31 mouse cellular contexts compared by ENCODE assay signal in the genomic region with DNA sequence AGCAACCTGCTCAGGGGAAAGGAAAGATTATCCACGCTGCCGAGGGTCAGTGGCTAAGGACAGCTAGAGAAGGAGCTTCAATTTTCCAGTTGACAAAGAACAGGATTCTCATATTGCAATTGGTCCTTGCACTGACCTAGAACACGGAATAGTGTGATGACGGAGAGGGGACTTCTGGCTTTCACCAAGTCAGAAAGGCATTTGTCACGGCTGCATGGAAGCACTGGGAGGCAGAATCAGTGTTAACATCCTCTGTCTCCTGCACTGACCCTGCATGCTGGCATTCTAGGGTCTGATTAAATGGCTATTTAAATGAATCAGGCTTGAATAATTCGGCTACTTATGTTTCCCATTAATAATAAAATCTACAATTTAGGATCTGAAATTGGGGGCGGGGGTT.
DNase-seq lines count a peak whose midpoint lies in the region; ATAC-seq lines count a peak whose summit lies in the region.
"Had no signal": no experiment of that assay in that cellular context is flagged by ENCODE, and none has a peak within 500 bp of the region (broad histone marks: within the 10 kb centered on the region; RNA-seq: fewer than 3 reads in every experiment).

No protein-coding gene starts in this region.

- no peak overlapping the region for H3K4me2 ChIP-seq in embryonic facial prominence, embryonic 11.5 days (ENCODE audit: low read depth, low read length)
- H3K4me2 ChIP-seq in hindbrain, embryonic 12.5 days (replicated peaks): no peak overlapping the region
- H3K4me2 ChIP-seq in neural tube, embryonic 11.5 days (ENCODE audit: low read depth): no peak overlapping the region
- H3K4me2 ChIP-seq in neural tube, embryonic 14.5 days (ENCODE audit: low read depth, low read length): no peak overlapping the region
- H3K4me2 ChIP-seq: embryonic facial prominence, embryonic 12.5 days; heart, embryonic 15.5 days; limb, embryonic 15.5 days; liver, embryonic 13.5 days had no signal

- H3K9ac ChIP-seq in embryonic facial prominence, embryonic 11.5 days (replicated peaks; ENCODE audit: low read length): no peak overlapping the region
- no peak overlapping the region for H3K9ac ChIP-seq in hindbrain, embryonic 12.5 days
- no peak overlapping the region for H3K9ac ChIP-seq in neural tube, embryonic 11.5 days (ENCODE audit: low read length)
- no peak overlapping the region for H3K9ac ChIP-seq in neural tube, embryonic 14.5 days (replicated peaks; ENCODE audit: low read depth, low read length)
- H3K9ac ChIP-seq: embryonic facial prominence, embryonic 12.5 days; heart, embryonic 15.5 days; limb, embryonic 15.5 days; liver, embryonic 13.5 days had no signal

- no peaks in the 10 kb centered on the region for H3K27me3 ChIP-seq in embryonic facial prominence, embryonic 11.5 days (ENCODE audit: control insufficient read depth, insufficient read depth, low read length)
- H3K27me3 ChIP-seq in embryonic facial prominence, embryonic 10.5 days (replicated peaks; ENCODE audit: low read depth, poor library complexity, severe bottlenecking): no peaks in the 10 kb centered on the region
- no peaks in the 10 kb centered on the region for H3K27me3 ChIP-seq in hindbrain, embryonic 12.5 days
- H3K27me3 ChIP-seq in hindbrain, embryonic 10.5 days (ENCODE audit: insufficient read depth, poor library complexity, severe bottlenecking): no peaks in the 10 kb centered on the region
- H3K27me3 ChIP-seq in neural tube, embryonic 11.5 days (ENCODE audit: control insufficient read depth, insufficient read depth, low read length): no peaks in the 10 kb centered on the region
- no peaks in the 10 kb centered on the region for H3K27me3 ChIP-seq in neural tube, embryonic 14.5 days (ENCODE audit: control insufficient read depth, insufficient read depth, low read length)
- H3K27me3 ChIP-seq: CH12.LX; embryonic facial prominence, embryonic 12.5 days; heart, embryonic 15.5 days; limb, embryonic 15.5 days; liver, embryonic 13.5 days had no signal

- no peaks in the 10 kb centered on the region for H3K9me3 ChIP-seq in embryonic facial prominence, embryonic 11.5 days (replicated peaks; ENCODE audit: control insufficient read depth, low read length)
- H3K9me3 ChIP-seq in embryonic facial prominence, embryonic 10.5 days: no peaks in the 10 kb centered on the region
- H3K9me3 ChIP-seq in hindbrain, embryonic 12.5 days (replicated peaks): no peaks in the 10 kb centered on the region
- no peaks in the 10 kb centered on the region for H3K9me3 ChIP-seq in hindbrain, embryonic 10.5 days
- H3K9me3 ChIP-seq in neural tube, embryonic 11.5 days (ENCODE audit: control insufficient read depth, low read length): no peaks in the 10 kb centered on the region
- no peaks in the 10 kb centered on the region for H3K9me3 ChIP-seq in neural tube, embryonic 14.5 days (ENCODE audit: control insufficient read depth, low read length)
- H3K9me3 ChIP-seq: embryonic facial prominence, embryonic 12.5 days; heart, embryonic 15.5 days; limb, embryonic 15.5 days; liver, embryonic 13.5 days had no signal

- ATAC-seq in embryonic facial prominence, embryonic 11.5 days (replicated peaks; ENCODE audit: insufficient number of reproducible peaks, low FRiP score, low TSS enrichment, low read depth): no peak
- ATAC-seq in hindbrain, embryonic 12.5 days (ENCODE audit: low FRiP score): peak; percentile 42
- ATAC-seq in neural tube, embryonic 11.5 days (ENCODE audit: insufficient read depth, low FRiP score, low TSS enrichment): 0 out of 2 replicates have a peak, but pooled peaks have one; percentile 31
- peak; percentile 13; the same call in 1 of the 2 replicates for ATAC-seq in neural tube, embryonic 14.5 days (ENCODE audit: low read depth)
- ATAC-seq: activated CD4-positive, CD25-positive, alpha-beta regulatory T cell, adult 4 months; forebrain, embryonic 16.5 days; intestine, postnatal 0 days had no signal

- no peaks in the 10 kb centered on the region for H3K36me3 ChIP-seq in embryonic facial prominence, embryonic 11.5 days (replicated peaks; ENCODE audit: control insufficient read depth, insufficient read depth, low read depth, low read length)
- H3K36me3 ChIP-seq in embryonic facial prominence, embryonic 10.5 days (replicated peaks): no peaks in the 10 kb centered on the region
- H3K36me3 ChIP-seq in hindbrain, embryonic 12.5 days: no peaks in the 10 kb centered on the region
- no peaks in the 10 kb centered on the region for H3K36me3 ChIP-seq in hindbrain, embryonic 10.5 days
- H3K36me3 ChIP-seq in neural tube, embryonic 11.5 days (ENCODE audit: control insufficient read depth, insufficient read depth, low read length): no peaks in the 10 kb centered on the region
- H3K36me3 ChIP-seq in neural tube, embryonic 14.5 days (ENCODE audit: control insufficient read depth, insufficient read depth, low read length): no peaks in the 10 kb centered on the region
- H3K36me3 ChIP-seq: embryonic facial prominence, embryonic 12.5 days; heart, embryonic 15.5 days; limb, embryonic 15.5 days; liver, embryonic 13.5 days had no signal

- DNase-seq in embryonic facial prominence, embryonic 11.5 days (ENCODE audit: low spot score): peak; percentile 14
- DNase-seq in embryonic facial prominence, embryonic 10.5 days (ENCODE audit: low spot score): no peak
- DNase-seq in hindbrain, embryonic 10.5 days (ENCODE audit: low spot score): no peak
- no peak for DNase-seq in neural tube, embryonic 11.5 days (ENCODE audit: low spot score)
- no peak for DNase-seq in neural tube, embryonic 10.5 days (ENCODE audit: extremely low spot score, low spot score)
- no peak for DNase-seq in lung, adult 18-20 months
- DNase-seq: adrenal gland, adult 8-10 months; cerebellum, adult 8-10 months; cerebellum, postnatal 25 days; gastrocnemius, adult 2 months; gastrocnemius, postnatal 36 days; kidney, adult 9 months; kidney, postnatal 14 days; left cerebral cortex, postnatal 4 days; liver, embryonic 13.5 days; lung, adult 2 months; lung, postnatal 10 days; right cerebral cortex, adult 18-20 months; right cerebral cortex, postnatal 4 days; thymus, adult 18-20 months; thymus, postnatal 25 days had no signal

- WGBS in embryonic facial prominence, embryonic 11.5 days: 66% methylated on average over 7 of the region's 7 CpGs
- WGBS in embryonic facial prominence, embryonic 10.5 days: 71% methylated on average over 7 of the region's 7 CpGs
- 52% methylated on average over 7 of the region's 7 CpGs for WGBS in hindbrain, embryonic 12.5 days
- 61% methylated on average over 7 of the region's 7 CpGs for WGBS in hindbrain, embryonic 10.5 days
- WGBS in neural tube, embryonic 11.5 days: 43% methylated on average over 7 of the region's 7 CpGs
- WGBS in neural tube, embryonic 14.5 days: 25% methylated on average over 7 of the region's 7 CpGs

- H3K4me3 ChIP-seq in embryonic facial prominence, embryonic 11.5 days (ENCODE audit: low read depth, low read length): no peak overlapping the region
- H3K4me3 ChIP-seq in embryonic facial prominence, embryonic 10.5 days: no peak overlapping the region
- no peak overlapping the region for H3K4me3 ChIP-seq in hindbrain, embryonic 12.5 days
- no peak overlapping the region for H3K4me3 ChIP-seq in hindbrain, embryonic 10.5 days
- no peak overlapping the region for H3K4me3 ChIP-seq in neural tube, embryonic 11.5 days (ENCODE audit: low read depth, low read length)
- H3K4me3 ChIP-seq in neural tube, embryonic 14.5 days (ENCODE audit: low read depth, low read length): no peak overlapping the region
- H3K4me3 ChIP-seq: embryonic facial prominence, embryonic 12.5 days; gastrocnemius, adult 2 months; heart, embryonic 15.5 days; limb, embryonic 15.5 days; liver, embryonic 13.5 days had no signal

- no peak overlapping the region for H3K27ac ChIP-seq in embryonic facial prominence, embryonic 11.5 days (replicated peaks; ENCODE audit: low read depth, low read length)
- H3K27ac ChIP-seq in embryonic facial prominence, embryonic 10.5 days (replicated peaks): no peak overlapping the region
- 0 out of 2 replicates have a peak overlapping the region, but pooled peaks have one; percentile 40 for H3K27ac ChIP-seq in hindbrain, embryonic 12.5 days
- H3K27ac ChIP-seq in hindbrain, embryonic 10.5 days: no peak overlapping the region
- H3K27ac ChIP-seq in neural tube, embryonic 11.5 days (ENCODE audit: low read depth, low read length): no peak overlapping the region
- peak overlapping the region; percentile 48; the same call in 1 of the 2 replicates for H3K27ac ChIP-seq in neural tube, embryonic 14.5 days (ENCODE audit: low read depth, low read length)
- H3K27ac ChIP-seq: embryonic facial prominence, embryonic 12.5 days; gastrocnemius, adult 2 months; heart, embryonic 15.5 days; limb, embryonic 15.5 days; liver, embryonic 13.5 days; stomach, postnatal 0 days had no signal

- H3K4me1 ChIP-seq in embryonic facial prominence, embryonic 11.5 days (ENCODE audit: control insufficient read depth, insufficient read depth, low read length): no peaks in the 10 kb centered on the region
- H3K4me1 ChIP-seq in embryonic facial prominence, embryonic 10.5 days: peaks cover 26% of the 10 kb centered on the region
- H3K4me1 ChIP-seq in hindbrain, embryonic 12.5 days: peaks cover 15% of the 10 kb centered on the region; the same call in 1 of the 2 replicates
- peaks cover 10% of the 10 kb centered on the region for H3K4me1 ChIP-seq in hindbrain, embryonic 10.5 days (replicated peaks)
- H3K4me1 ChIP-seq in neural tube, embryonic 11.5 days (ENCODE audit: control insufficient read depth, insufficient read depth, low read length): peaks cover 4% of the 10 kb centered on the region; the same call in 1 of the 2 replicates
- no peaks in the 10 kb centered on the region for H3K4me1 ChIP-seq in neural tube, embryonic 14.5 days (ENCODE audit: control insufficient read depth, insufficient read depth, low read length)
- H3K4me1 ChIP-seq: embryonic facial prominence, embryonic 12.5 days; heart, embryonic 15.5 days; limb, embryonic 15.5 days; liver, embryonic 13.5 days had no signal

Comparison
In these comparisons a context has a peak if more than half of its experiments do, and no peak if none do; other contexts are left out.
1. H3K27ac ChIP-seq: peak in hindbrain, embryonic 12.5 days (single experiment) and neural tube, embryonic 14.5 days (single experiment); none in embryonic facial prominence, embryonic 11.5 days (single experiment), embryonic facial prominence, embryonic 10.5 days (single experiment), hindbrain, embryonic 10.5 days (single experiment) and neural tube, embryonic 11.5 days (single experiment).